Mouse (Mus musculus) granulocyte monocyte progenitor cell, adult 5-6 weeks (primary cell): Measurements from ENCODE around the gene Gm7075. TPM values are rescaled to one million over a fixed set of nuclear protein-coding genes. Genes with fewer than 3 reads are reported as not detected.
A peak's percentile ranks its signal among the peaks of the same experiment; 100 is the strongest.

Experiments
- ATAC-seq: replicated peaks from 2 replicates; pipeline ENCODE4 v1.8.0; 2016; ENCODE audit warnings: mild to moderate bottlenecking, moderate TSS enrichment, inconsistent platforms; ENCODE audit not compliant: poor library complexity, severe bottlenecking
- total RNA-seq, 2 experiments: library from RNA; stranded (forward) in 1 of 2; stranded (reverse) in 1 of 2; fragments of 200-712, 200-1000 nt in 1 of 2; fragments of >200 nt in 1 of 2; fragmentation: Nextera tagmentation in 1 of 2; gene quantifications; 2 replicates each; pipeline ENCODE4 v1.2.3; 2014 to 2017

Gm7075 gene
- total RNA-seq, 2 experiments from 2014 or later = not detected

GRCm38 (mm10) chr10:63377468-63377867 is 44.1 kb downstream of the Gm7075 start:
- ATAC-seq = peak; percentile 73

- ATAC-seq = no peak
These were observed 45.3 kb downstream of the Gm7075 start for GRCm38 (mm10) chr10:63376303-63376702.

Other genes with a start within 250 kb of the Gm7075 start
- gene Mypn, start 217.8 kb downstream of the Gm7075 start, total RNA-seq (2014; fragmentation: Nextera tagmentation) = not detected in 2 replicates
- gene Mypn, start 217.8 kb downstream of the Gm7075 start, total RNA-seq (2017) = not detected in 2 replicates
- gene Herc4, start 178.0 kb downstream of the Gm7075 start, total RNA-seq (2014; fragmentation: Nextera tagmentation) = 75.9 and 82.5 TPM in 2 replicates
- 61.3 and 65.0 TPM in 2 replicates for gene Herc4, start 178.0 kb downstream of the Gm7075 start, total RNA-seq (2017)
- gene Sirt1, start 40.1 kb downstream of the Gm7075 start, total RNA-seq (2014; fragmentation: Nextera tagmentation) = 20.4 and 31.4 TPM in 2 replicates
- gene Sirt1, start 40.1 kb downstream of the Gm7075 start, total RNA-seq (2017) = 33.3 and 35.5 TPM in 2 replicates
- 8.2 and 12.3 TPM in 2 replicates for gene Dnajc12, start 39.3 kb downstream of the Gm7075 start, total RNA-seq (2014; fragmentation: Nextera tagmentation)
- 10.1 and 13.6 TPM in 2 replicates for gene Dnajc12, start 39.3 kb downstream of the Gm7075 start, total RNA-seq (2017)
- gene Ctnna3, start 8.3 kb upstream of the Gm7075 start, total RNA-seq (2014; fragmentation: Nextera tagmentation) = not detected in 2 replicates
- gene Ctnna3, start 8.3 kb upstream of the Gm7075 start, total RNA-seq (2017) = not detected in 2 replicates